Mouse (Mus musculus) kidney, adult 8-10 months (tissue): ENCODE data around the gene Spred2.

Source experiments
- DNase-seq, 2 experiments: peaks; one replicate each; pipeline ENCODE4 v3.0.0; 2022

Spred2 gene

DNA sequence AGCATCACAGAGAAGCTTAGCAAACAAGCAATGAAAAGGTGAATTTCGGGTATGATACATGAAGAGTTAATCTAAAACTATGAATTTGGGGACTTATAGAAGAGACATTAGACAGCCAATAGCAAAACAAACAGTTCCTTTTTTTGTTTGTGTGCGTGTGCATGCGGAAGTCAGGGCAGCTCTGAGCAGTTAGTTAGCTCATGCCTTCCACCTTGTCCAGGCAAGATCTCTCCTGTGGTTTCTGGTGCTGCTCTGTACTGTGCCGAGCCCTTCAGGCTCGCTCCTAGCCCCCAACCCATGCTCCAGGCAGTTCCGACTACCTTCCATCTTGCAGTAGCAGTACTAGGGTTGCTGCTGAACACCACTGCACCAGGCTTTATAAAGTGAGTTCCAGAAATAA is 31.5 kb downstream of the Spred2 start:
- no peak for DNase-seq

DNA sequence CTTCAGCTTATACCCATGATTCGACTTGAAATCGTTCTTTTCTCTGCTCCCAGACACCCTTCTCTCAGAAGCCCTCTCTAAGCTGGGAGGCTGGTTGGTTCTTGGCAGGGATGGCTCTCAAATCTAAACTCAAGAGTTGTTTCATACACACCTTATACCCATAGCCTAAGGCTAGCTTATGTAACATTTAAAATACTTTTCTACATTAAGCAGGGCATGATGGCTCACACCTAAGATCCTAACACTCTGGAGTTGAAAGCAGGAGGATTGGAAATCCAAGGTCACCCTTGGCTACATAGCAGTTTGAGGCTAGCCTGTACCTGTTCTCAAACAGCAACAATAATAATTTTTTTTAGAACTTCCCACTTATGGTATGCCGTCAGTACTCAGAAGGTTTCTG is 34.8 kb downstream of the Spred2 start:
- no peak for DNase-seq

DNA sequence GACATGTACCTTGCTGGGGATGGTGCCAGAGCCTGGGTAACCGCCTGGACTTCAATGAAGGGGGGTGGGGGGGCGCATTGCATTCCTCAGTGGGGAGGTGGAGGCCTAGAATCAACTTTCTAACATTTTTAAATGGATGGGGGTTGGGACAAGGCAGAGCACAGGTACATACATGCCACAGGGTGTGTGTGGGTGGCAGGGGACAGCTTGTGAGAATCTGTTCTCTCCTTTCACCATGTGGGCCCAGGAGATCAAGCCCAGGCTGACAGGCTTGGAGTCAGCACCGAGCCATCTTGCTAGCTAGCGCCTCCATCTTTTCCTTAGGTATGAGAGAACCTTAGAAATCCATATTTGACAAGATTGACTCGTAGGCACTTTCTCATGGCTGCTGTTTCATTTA is 35.7 kb downstream of the Spred2 start:
- DNase-seq: no peak

DNA sequence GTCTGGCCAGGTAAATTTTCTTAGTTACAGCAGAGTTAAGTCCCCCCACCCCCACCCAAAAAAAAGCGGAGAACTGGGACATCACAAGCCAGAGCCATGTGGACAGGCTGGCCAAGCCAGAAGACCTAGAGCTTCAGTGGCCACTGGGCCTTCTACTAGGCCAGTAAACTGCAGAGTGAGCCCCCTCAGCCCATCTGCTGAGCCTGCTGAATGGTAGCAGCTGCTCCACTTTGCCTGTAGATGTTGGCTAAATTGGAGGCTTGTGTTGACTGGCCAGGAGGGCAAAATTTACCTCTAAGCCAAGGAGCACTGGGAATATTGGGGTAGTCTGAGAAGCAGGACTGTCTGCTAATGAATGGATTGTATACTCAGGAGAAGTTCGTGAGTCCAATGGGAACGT is 36.4 kb downstream of the Spred2 start:
- no peak for DNase-seq

DNA sequence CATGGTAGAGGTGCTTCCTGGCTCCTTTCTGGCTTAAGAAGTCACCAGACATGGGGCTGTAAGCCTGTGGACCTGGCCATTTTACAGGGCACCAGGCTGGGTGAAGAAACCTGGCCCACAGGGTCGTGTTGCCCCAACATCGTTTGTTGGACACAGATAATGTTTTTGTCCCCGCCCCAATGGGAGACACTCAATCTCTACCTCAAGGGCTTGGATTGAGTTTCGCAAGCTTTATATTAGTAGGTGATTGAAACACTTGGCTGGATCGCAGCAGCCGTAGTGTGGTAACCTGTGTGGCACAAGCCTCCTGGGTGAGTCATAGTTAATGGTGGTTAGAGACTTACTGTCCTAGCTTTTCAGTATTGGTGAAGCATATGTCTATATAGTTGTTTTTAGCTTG is 36.9 kb downstream of the Spred2 start:
- DNase-seq: no peak

DNA sequence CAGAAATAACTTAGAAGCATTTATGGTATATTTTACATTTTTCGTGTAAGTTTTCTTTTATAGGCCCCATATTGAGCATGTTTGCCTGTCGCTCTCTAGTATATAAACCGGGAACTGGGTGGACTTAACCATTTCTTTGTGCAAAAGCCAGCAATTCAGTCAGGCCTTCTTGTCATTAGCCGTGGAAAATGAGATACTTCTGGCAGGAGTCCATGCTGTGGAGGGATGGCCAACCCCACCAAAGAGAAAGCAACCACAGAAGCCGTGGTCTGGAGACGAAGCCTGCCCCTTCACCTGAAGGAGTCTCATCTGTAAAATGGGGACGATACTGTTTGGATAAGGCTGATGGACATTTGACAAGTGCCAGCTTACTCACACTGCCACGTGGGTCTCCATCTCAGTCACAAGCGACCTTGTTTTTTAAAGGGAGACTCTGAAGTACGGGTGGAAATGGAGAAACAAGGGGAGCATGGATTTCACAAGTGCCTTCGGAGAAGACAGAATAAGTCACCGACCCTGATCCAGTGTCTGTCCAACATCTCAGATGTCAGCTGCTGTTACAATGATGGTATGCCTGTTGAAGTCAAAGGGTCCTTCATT is 37.7 kb downstream of the Spred2 start:
- DNase-seq: no peak

DNA sequence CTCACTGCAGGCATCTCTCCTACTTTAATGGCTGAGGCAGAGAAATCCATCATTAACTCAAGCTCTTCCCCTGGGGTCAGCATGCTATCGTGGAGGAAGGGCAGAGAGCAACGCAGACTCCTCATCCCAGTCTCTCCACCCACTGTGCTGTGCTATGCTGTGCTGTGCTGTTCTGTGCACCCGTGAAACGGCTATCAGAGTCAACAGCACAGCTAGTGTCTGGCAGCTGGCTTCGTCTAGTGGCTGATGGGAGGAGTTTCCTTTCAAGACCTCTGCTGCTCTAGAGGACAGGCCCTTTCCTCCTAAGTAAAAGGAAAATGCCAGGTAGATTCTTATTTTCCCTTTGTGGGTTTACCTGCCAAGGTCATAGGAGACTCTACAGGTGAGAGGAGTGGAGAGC is 38.6 kb downstream of the Spred2 start:
- no peak for DNase-seq

DNA sequence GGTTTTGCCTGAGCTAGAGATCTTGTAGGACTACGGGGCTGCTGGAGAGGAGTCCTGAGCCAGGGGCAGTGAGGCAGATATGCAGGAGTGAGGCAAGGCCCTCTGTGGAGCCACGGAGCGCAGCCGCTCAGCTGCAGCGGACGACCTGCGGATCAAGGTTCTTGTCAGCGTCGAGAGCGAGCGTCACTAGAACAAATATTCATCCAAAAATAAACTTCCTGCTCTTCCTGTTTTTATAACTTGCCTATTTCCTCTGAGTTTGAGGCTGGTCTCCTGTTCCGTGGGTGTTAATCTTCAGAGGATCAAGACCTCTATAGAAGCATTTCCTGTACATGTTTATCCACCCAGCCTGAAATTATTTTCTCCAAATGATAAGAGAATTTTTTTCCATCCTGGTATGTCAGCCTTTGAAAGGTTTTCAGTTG is 39.6 kb downstream of the Spred2 start:
- peak; percentile 53 to 63 for DNase-seq

DNA sequence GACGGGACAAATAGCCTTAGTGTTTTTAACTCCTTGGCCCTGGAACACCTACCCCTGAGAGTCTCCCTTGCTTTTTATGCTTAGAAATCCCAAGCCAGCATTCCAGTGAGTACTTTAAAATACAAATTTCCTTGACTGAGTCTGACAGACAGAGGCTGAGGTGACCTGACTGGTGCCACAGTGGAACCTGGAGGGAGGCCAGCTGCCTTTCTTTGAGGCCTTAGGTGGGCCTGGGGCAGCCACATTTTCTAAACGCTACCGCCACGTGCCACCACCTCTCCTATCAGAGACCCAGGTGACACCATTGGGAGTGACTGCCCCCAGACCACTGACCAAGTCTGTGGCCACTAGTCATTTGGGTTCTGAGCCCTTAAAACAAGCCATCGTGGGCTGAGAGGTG is 40.2 kb downstream of the Spred2 start:
- no peak for DNase-seq

DNA sequence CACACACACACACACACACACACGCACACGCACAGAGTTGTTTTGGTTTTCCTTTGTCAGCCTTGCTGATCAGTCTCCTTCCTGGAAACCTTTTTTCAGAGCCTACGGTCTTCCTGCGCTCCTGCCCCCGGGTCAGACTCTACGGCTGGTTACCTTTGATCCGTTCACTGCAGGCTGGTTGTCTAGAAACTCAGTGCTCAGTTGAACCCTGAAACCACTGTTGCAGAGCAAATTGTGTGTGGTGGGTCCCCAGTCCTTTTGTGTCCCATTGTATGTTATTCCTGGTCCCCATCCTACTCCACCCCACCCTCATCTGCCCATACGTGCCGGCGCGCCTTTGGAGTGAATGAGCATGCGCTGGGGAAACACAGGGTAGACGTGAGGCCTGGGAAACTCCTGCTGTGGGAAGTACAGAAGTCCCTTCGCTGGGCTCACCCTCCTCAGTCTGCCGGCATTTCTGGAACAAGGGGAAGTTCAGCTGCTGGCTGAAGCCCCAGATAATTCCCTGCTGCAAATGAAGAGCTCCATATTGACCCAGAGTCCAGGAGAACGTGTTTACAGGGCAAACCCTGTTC is 40.9 kb downstream of the Spred2 start:
- DNase-seq: peak; percentile 70

DNA sequence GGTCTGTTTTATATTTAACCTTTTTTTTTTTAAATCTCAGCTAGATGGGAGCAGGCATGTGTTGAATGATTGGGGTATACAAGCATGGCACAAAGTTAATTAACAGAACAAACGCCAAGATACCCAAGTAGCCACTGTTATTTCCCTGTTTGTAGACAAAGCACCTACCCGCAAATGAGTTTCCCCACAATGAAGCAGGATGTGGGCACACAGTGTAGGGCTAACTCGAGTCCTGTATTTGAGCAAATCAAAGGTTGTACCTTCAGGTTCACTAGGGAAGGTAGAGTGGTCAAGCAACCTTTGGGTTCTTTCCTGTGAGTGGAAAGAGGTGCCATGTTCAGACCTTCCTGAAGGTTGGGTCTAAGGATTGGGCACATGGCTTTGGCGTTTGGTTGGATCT is 41.5 kb downstream of the Spred2 start:
- DNase-seq: no peak

DNA sequence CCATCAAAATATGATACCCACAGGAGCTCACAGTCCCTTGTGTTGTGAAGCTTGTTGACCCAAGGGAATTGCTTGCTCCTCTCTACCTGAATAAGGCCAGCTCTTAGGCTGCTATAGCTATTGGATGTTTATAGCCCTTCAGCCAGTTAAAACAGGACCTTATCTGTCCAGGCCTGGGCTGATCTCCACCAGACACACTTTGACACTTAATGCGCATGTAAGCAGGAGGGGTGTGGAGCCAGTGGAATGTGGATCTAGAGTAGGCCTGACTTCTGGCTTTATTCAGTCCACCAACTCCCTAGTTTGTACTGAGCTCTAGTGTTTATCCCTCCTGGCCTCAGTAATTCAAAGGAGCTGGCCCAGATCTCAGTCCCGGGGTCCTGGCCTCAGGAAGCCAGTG is 42.1 kb downstream of the Spred2 start:
- peak in 1 of 2 experiments; percentile 52 for DNase-seq

DNA sequence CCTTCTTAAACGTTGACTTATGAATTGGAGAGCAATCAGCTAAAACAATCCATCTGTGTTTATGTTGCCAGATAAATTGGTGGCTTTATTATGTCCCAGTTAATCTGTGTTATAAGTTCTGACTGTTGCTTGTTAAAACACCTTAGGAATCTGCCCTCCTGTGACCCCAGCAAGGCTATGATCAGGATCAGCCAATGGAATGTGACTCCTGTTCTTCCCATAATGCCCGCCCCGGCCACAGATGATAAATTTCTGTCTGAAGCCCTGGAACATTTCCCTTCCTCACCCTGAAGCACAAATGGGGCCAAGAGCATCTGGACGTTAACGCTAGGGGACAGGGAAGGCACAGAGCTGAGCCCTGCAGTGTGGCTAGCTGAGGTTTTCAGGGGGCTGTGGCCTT is 45.4 kb downstream of the Spred2 start:
- DNase-seq: peak; percentile 34 to 53

DNA sequence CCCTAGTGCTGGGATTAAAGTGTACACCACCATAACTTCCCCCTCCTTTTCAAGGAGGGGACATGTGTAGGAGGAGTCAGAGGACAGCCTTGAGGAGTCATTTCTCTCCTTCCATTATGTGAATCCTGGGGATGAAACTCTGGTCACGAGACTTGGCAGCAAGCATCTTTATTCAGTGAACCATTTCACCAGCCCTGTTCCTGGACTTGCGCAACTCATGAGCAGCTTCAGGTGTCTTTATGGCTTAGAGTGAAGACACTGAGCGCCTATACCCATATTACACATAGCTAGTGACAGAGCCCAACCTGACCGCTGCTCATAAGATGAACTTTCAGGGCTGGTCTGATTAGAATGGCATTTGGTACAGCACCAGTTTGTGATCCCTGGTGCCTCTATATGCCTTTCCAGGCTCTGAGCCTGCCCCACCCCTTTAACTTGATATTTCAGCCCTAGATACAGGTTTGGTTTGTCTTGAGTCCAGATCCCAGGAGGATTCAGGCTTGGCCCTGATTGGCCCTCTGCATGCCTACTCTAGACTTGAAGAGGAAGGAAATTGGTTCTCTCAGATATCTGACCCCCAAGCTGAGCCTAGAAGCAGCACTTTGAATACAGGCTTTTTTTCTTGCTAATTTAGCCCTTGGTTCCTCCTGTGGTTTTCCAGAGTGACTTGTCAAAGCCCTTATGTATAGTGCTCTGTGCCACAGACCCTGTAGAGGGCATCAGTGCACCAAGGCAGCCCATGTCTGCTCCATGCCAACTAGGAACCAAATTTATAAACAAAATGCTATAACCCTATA is 48.0 kb downstream of the Spred2 start:
- DNase-seq: peak; percentile 62 to 73

DNA sequence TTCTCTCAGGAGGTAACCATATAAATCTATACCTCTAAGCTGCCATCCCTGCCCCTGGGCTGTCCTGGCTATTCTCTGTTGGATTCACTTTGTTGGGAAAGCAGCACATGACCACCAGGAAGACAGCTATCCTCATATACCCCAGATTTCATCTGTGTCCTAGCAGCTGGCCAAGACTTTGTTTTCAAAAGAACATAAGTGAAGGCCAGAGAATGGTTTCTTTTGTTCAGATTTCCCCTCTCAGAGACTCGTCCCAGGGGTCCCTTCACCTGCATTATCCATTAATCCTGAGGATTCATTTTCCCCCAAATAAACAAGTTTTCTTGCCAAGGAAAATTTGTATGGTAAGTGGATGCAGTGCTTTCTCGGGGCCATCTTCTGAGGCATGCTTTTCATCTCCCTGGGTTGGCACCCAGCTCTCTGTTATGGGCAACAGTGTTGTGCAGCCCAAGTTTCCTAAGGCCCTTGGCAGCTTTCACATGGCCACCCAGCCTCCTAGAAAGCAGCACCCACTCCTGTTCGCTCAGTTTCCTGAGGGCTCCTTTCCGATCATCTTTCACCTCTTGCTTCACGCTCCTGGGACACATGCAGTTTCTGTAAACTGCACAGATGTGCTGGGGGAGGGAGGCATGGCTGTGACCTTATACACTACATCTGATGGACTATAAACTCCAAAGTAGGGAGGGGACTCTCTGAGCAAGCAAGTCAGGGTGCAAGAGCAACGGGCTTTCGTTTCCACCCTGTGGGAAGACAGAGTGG is 49.0 kb downstream of the Spred2 start:
- no peak for DNase-seq

DNA sequence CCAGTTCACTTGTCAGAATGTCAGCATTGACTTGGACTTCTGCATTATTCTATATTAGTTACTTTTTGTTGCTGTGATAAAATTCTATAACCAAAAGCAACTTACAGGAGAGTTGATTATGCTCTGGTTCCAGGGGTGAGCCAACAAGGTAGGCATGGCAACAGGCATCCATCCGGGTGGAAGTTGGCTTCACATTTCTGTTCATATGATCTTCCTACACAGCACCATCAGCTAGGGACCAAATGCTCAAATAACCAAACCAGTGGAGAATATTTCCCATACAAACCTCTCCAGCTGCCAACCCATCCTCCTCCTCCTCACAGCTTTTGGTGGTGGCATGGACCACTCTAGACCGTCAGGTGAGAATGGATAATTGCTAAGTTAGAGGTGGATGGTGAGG is 51.9 kb downstream of the Spred2 start:
- DNase-seq: no peak

DNA sequence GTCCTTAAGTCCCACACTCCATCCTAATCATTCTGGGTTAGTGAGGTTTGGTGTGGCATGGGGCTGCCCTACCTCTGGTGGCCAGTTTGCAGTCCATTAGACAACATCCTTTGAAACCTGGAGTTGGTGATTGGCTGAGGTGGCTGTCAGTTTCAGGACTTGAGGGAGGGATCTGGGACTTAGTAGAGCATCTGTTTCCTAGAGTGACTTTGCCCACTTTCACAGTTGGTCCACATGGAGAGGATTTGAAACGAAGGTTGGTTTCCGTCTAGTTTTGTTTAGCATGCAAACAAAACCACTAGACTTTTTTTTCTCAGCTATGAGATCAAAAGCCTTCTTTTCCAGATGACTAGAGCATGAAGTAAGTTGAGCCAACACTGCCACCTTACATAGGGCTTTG is 53.5 kb downstream of the Spred2 start:
- no peak for DNase-seq

DNA sequence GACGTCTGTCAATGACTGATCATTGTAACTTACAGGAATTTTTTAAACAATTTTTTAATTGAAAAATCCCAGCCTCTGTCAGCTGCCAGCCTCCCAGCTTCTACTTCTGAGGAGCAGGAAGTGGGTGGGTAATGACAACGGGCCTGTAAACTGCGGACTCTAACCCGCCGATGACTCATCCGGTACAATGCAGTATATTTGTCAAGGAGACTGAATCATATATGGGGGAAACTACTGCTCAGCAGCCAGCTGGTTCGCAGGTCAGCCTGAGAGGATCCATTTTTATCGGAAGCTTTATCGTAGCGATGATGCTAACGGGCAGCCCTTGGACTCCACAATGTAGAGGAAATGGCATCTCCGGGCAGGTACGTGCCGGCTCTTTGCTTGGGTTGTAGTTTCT is 55.2 kb downstream of the Spred2 start:
- peak in 1 of 2 experiments; percentile 30 for DNase-seq

DNA sequence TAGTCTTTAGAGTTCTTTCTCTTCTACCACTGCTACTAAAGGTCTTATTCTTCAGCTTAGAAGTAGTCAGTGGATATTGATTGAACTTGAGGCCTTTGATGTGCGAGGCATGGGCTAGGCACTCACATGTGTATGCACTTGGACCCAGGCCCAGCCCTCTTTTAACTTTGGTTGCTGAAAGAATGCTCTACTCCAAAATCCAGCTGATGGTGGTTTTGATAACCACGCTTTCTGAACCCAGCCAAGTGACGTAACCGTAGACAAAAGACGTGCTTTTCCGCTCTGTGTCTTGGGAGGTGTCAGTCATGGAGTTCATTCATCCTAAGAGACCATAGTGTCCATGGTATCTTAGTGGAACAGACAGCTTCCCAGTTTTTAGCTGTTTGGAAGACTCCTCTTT is 57.9 kb downstream of the Spred2 start:
- DNase-seq: no peak

DNA sequence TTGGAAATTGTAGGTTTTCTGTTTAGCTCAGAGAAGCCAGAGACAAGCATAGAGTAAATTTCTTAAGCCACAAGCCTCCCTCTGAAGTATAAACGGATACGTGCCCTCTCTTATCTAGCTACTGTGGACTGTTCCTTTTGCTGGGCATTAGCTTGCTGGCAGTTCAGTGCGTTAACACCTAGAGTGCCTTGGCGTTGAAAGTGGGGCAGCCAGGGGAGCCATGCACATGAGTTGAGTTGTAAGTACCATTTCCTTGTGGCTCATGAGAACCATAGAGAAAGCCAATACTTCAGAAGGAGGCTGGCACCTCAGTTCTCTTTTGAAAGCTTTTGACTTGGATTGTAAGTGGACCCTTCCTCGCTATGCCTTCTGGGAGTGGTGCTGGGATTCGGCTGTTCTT is 58.6 kb downstream of the Spred2 start:
- no peak for DNase-seq

DNA sequence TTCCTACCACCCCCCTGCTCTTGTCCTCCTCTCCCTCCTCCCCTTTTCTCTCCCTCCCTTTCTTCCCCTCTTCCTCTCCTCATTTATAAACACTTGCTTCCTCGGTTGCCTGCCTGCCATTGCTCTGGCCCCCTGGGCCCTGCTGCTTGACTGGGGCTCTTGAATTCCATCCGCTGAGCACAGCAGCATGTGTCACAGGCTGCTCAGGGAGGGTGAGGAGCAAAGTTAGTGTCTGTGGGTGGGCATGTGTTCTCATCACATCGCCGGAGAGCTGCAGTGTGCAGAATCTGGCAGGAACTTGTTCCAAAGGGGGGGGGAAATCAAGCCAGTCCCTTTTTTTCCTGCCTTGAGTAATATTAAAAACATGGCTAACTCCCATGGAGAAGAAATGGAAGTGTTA is 59.1 kb downstream of the Spred2 start:
- DNase-seq: no peak

DNA sequence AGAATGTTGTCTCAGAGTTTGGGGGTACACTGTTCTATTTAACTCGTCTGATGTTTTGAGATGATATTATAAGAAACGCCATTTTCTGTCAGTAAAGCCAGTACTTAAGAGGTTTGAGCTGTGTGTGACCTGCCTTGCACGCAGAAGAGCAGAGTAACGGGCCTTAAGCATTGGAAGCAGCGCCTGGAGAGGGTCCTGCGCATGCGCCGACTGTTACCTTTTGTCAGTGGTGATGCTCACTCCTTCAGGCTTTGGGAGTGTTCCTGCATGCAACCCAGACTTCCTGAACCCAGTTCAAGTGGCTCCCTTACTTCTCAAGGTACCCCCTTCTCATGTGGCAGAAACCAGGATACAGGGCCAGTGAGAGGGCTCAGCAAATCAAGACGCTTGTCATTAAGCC is 59.9 kb downstream of the Spred2 start:
- DNase-seq: no peak

DNA sequence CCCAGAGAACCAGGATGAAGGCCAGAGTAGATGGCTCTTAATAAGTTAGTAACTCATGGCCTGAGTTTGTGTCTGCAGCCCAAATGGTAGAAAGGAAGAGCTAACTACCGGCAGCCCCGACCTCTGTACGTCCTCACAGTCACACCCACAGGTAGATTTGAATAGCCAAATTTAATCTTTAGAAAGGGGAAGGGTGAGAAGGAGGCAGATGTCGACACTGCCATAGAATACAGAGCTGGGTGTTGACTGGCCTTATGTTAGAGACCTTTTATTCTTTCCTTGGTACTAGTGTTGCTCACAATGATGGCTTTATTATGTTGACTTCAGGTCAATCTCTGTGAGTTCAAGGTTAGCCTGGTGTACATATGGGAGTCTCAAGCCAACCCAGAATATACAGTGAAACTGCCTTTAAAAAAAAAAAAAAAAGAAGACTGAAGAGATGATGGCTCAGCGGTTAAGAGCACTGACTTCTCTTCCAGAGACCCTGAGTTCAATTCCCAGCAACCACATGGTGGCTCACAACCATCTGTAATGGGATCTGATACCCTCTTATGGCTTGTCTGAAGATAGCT is 61.2 kb downstream of the Spred2 start:
- DNase-seq: no peak
